Mouse (Mus musculus): ENCODE data around the gene Tac2.

GRCm38 (mm10) chr10:127736266-127736665 is 12.0 kb downstream of the Tac2 start:
- no peak for TF ChIP-seq CTCF (IDR thresholded peaks at IDR 0.05; ENCODE audit: low read depth)
- no peak for TF ChIP-seq EP300 (optimal IDR thresholded peaks at IDR 0.05)
